Mouse (Mus musculus) forebrain, embryonic 11.5 days (tissue): ENCODE data around the gene Zfp78. TPM values are rescaled to one million over a fixed set of nuclear protein-coding genes. Genes with fewer than 3 reads are reported as not detected.

ENCODE experiments used
- ATAC-seq: fragments of 200-750 bp; cut with Nextera tagmentation; replicated peaks from 2 replicates; pipeline ENCODE4 v1.8.0; 2017; ENCODE audit warnings: moderate TSS enrichment; ENCODE audit not compliant: low FRiP score
- DNase-seq: peaks from one replicate; pipeline ENCODE4 v3.0.0-alpha.2; 2017; ENCODE audit warnings: low spot score
- H3K27ac ChIP-seq: fragments of 300-500 bp; sonication (generic); 2 replicates; pipeline ENCODE4 v1.5.1; 2014; ENCODE audit warnings: low read depth, low read length
- H3K27me3 ChIP-seq: fragments of 300-500 bp; sonication (generic); 2 replicates; pipeline ENCODE4 v1.6.1; 2014; ENCODE audit warnings: mild to moderate bottlenecking, low read length, mixed read lengths; ENCODE audit not compliant: control insufficient read depth, insufficient read depth
- H3K36me3 ChIP-seq: fragments of 300-500 bp; sonication (generic); 2 replicates; pipeline ENCODE4 v1.6.1; 2014; ENCODE audit warnings: mild to moderate bottlenecking, low read length, moderate library complexity, mixed read lengths; ENCODE audit not compliant: control insufficient read depth, insufficient read depth
- H3K4me1 ChIP-seq: fragments of 300-500 bp; sonication (generic); replicated peaks from 2 replicates; pipeline ENCODE4 v1.6.1; 2014; ENCODE audit warnings: low read length, mixed read lengths; ENCODE audit not compliant: control insufficient read depth, insufficient read depth
- H3K4me2 ChIP-seq: fragments of 300-500 bp; sonication (generic); 2 replicates; pipeline ENCODE4 v1.6.1; 2014; ENCODE audit warnings: low read depth, mild to moderate bottlenecking, low read length, moderate library complexity, mixed read lengths; ENCODE audit not compliant: severe bottlenecking
- H3K4me3 ChIP-seq: fragments of 300-500 bp; sonication (generic); 2 replicates; pipeline ENCODE4 v1.5.1; 2014; ENCODE audit warnings: low read depth, low read length
- H3K9ac ChIP-seq: fragments of 300-500 bp; sonication (generic); 2 replicates; pipeline ENCODE4 v1.6.1; 2014; ENCODE audit warnings: low read length
- H3K9me3 ChIP-seq: fragments of 300-500 bp; sonication (generic); 2 replicates; pipeline ENCODE4 v1.6.1; 2016; ENCODE audit warnings: low read length, mixed read lengths; ENCODE audit not compliant: control insufficient read depth
- WGBS: fragments of 180-500 bp; shearing (Covaris S2); extraction: QIAGEN DNeasy Blood & Tissue Kit; methylation state at CpG from one replicate; pipeline ENCODE4 v1.1.7; 2014; 5-methylcytosine and 5-hydroxymethylcytosine counted together
- polyA plus RNA-seq: library from polyadenylated mRNA; unstranded; fragments of >200 nt; fragmentation: Nextera tagmentation; extraction: Ambion mirVana; gene quantifications from 2 replicates; pipeline ENCODE4 v1.2.1, GENCODE M21; 2014

Gene Zfp78
- polyA plus RNA-seq = 1.9 and 3.1 TPM in 2 replicates

DNA sequence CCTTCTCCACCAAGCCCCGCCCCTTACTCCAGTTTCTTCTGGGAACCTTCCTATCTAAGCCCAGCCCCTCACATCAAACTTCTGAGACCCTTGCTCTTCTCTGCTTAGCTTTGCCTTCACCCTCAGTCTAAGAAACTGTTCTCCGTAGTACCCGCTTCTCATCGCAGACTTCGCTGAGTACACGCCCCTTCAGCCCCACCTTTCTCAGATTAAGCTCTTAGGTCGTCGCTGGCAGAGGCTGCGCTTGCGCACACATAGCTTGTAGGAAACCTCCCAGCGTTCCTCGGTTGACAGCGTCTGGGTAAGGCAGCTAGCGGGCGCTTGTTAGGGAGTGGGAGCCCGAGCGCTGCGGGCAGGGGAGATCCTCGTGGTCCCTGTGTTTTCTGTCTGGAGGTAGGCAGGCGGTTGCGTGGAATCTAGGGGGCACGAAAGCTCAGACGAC is at the start of gene Zfp78:
Gene Zfp78, plus strand, starts transcription at position 234 of the 442 bp plus-strand sequence.
- ATAC-seq (peak; percentile 83), DNase-seq (peak; percentile 92)
- no peaks in the 10 kb centered on the region for H3K27me3 ChIP-seq
- peak within 1 kb of the TSS; percentile 87 for H3K27ac ChIP-seq
- H3K9ac ChIP-seq = peak within 1 kb of the TSS; percentile 58
- H3K4me1 ChIP-seq = 0 out of 2 replicates have a peak, but pooled peaks cover 5% of the 10 kb centered on the region
- peak within 1 kb of the TSS; percentile 61 for H3K4me2 ChIP-seq
- peak within 1 kb of the TSS; percentile 32 for H3K4me3 ChIP-seq
- no peaks in the 10 kb centered on the region for H3K36me3 ChIP-seq
- no peaks in the 10 kb centered on the region for H3K9me3 ChIP-seq
- WGBS = under 1% methylated on average over 23 of the region's 23 CpGs

DNA sequence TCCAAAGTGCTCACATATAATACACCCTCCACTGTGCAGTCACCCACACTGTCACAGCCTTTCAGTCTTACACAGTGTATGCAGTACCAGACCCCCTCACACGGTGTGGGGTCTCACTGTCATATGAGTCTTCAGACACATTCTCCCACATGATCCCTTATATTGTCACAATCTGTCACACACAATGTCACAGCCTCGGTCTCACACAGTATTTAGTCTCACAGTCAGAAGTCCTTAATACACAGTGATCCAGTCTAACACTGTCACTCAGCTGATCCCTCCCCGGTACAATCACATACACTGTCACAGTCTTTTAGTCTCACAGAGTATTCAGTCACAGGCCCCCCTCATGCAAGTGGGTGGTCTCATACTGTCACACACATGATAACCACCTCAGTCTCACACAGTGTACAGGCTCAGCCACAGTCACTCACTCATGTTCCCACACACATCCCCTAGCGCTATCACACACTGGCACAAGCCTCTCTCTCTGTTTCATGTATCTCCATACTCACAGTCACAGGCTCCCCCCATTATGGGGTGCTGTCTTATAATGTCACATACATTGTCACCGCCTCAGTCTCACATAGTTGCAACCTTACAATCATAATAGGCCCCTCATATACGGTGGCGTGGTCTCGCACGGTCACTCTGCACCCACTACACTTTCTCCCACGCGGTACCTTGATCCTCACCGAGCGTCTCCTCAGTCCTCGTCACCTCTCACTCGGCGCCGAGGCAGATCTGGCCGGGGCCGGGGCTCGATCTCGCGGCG is 32.4 kb upstream of the Zfp78 start:
- DNase-seq = no peak
- peak overlapping the region; percentile 65 for H3K27ac ChIP-seq
- no peaks in the 10 kb centered on the region for H3K36me3 ChIP-seq
- peak; percentile 78 for ATAC-seq
- peak overlapping the region; percentile 57 for H3K9ac ChIP-seq
- H3K9me3 ChIP-seq = no peaks in the 10 kb centered on the region
- peak overlapping the region; percentile 65 for H3K4me2 ChIP-seq
- H3K4me3 ChIP-seq = peak overlapping the region; percentile 37
- WGBS = 19% methylated on average over 23 of the region's 23 CpGs
- H3K4me1 ChIP-seq = peaks cover 2% of the 10 kb centered on the region; the same call in 1 of the 2 replicates
- no peaks in the 10 kb centered on the region for H3K27me3 ChIP-seq

DNA sequence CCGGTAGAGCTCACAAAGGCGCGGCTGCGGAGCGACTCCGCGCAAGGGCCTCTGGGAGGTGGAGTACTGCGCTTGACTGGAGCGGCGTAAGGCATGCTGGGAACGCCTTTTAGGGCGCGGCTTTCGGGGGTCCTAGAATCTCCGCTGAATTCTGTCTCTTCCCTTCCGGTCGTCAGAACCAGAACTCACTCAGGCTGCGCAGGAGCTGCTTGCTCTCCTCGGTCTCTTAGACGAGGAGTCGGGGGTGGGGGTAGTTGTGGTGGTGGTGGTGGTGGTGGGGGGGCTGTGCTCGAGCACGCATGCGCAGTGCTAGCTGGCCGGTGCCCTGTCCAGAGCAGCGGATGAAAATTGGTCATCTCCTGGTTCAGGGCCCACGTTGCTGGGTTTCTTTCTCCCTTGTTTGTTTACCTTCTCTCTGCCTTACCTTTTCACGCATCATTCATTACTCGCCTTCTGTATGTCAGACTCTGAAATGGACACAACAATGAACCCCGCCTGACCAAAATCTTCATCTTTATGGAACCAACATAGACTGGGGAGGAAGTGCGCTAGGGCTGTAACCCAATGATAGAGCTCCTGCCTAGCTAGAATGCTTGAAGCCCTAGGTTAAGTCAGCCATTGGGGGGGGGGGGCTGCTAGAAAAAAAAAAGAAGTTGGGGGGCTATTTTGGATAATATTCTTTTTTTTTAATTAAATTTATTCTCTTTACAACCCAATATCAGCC is 31.7 kb upstream of the Zfp78 start, which contains the start of gene Zfp583:
Gene Zfp583, minus strand, starts transcription at position 53 of the 724 bp plus-strand sequence.
- ATAC-seq (peak; percentile 93), DNase-seq (peak; percentile 88)
- H3K4me2 ChIP-seq = peak within 1 kb of the TSS; percentile 65
- no peaks in the 10 kb centered on the region for H3K27me3 ChIP-seq
- peak within 1 kb of the TSS; percentile 37 for H3K4me3 ChIP-seq
- no peaks in the 10 kb centered on the region for H3K36me3 ChIP-seq
- H3K4me1 ChIP-seq = peaks cover 2% of the 10 kb centered on the region; the same call in 1 of the 2 replicates
- H3K9me3 ChIP-seq = no peaks in the 10 kb centered on the region
- WGBS = 5% methylated on average over 30 of the region's 31 CpGs
- H3K9ac ChIP-seq = peak within 1 kb of the TSS; percentile 57
- H3K27ac ChIP-seq = peak within 1 kb of the TSS; percentile 65

DNA sequence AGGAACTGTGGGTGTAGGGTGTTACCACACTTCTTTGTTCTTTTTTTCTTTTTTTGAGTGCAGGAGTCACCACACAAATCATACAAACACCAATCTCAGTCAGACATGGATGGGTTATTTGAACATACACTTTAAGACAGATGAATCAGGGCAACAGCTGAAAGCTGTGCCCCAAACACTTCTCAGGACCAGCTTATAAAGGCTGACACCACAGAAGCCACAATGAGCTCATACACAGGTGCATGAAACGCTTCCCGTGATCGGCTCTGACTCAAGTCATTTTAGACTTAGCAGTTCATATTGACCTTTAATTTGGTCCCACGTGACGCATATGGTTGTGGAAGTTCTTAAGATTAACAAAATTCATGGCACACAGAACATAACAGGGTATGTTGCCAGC is 23.2 kb upstream of the Zfp78 start:
- Histone ChIP-seq H3K4me1 (no peaks in the 10 kb centered on the region), H3K9me3 (no peaks in the 10 kb centered on the region; the same call in 1 of the 2 replicates), H3K36me3 (no peaks in the 10 kb centered on the region), H3K9ac (no peak overlapping the region), H3K4me2 (no peak overlapping the region), H3K27me3 (no peaks in the 10 kb centered on the region), H3K4me3 (no peak overlapping the region), H3K27ac (no peak overlapping the region)
- ATAC-seq = no peak
- no peak for DNase-seq
- WGBS = 87% methylated on average over 5 of the region's 5 CpGs

GRCm38 (mm10) chr7:6343501-6344071 is 19.5 kb upstream of the Zfp78 start, which contains the start of gene Gm3854:
TSS of gene Gm3854 (plus strand) at chr7:6343759.
- no peaks in the 10 kb centered on the region for H3K27me3 ChIP-seq
- peak within 1 kb of the TSS; percentile 58 for H3K4me3 ChIP-seq
- peak within 1 kb of the TSS; percentile 72 for H3K9ac ChIP-seq
- 0 out of 2 replicates have a peak within 1 kb of the TSS, but pooled peaks have one; percentile 34 for H3K27ac ChIP-seq
- H3K36me3 ChIP-seq = no peaks in the 10 kb centered on the region
- WGBS = under 1% methylated on average over 26 of the region's 26 CpGs
- DNase-seq (peak; percentile 85), ATAC-seq (peak; percentile 94)
- peak within 1 kb of the TSS; percentile 46 for H3K4me2 ChIP-seq
- no peaks in the 10 kb centered on the region; the same call in 1 of the 2 replicates for H3K9me3 ChIP-seq
- H3K4me1 ChIP-seq = no peaks in the 10 kb centered on the region

- Histone ChIP-seq H3K36me3 (no peaks in the 10 kb centered on the region), H3K4me1 (no peaks in the 10 kb centered on the region), H3K27me3 (no peaks in the 10 kb centered on the region), H3K4me3 (peak overlapping the region; percentile 58), H3K27ac (no peak overlapping the region), H3K9me3 (no peaks in the 10 kb centered on the region; the same call in 1 of the 2 replicates), H3K9ac (no peak overlapping the region; the same call in 1 of the 2 replicates), H3K4me2 (peak overlapping the region; percentile 46)
- 38% methylated on average over 10 of the region's 10 CpGs for WGBS
- DNase-seq (no peak), ATAC-seq (peak; percentile 39)
These were observed 19.0 kb upstream of the Zfp78 start for GRCm38 (mm10) chr7:6344124-6344523.

DNA sequence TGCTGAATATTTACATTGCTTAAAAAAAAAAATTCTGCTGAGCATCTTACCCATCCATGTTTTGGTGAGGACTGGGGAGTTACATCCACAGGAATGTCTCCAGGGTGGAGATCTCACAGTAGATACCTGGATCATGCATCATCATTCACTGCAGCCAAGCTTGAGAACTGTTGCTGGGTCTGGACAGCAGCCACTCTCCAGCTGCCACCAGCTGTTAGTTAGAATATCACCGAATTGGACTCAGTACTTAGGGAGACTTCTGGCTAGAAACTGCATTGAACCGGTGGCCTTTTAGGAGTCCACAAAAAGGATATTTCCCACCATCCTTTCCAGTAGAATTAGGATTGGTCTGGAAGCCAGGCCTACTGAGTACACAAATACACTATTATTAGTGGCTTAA is 5.0 kb upstream of the Zfp78 start:
- no peaks in the 10 kb centered on the region for H3K27me3 ChIP-seq
- H3K36me3 ChIP-seq = no peaks in the 10 kb centered on the region
- DNase-seq (no peak), ATAC-seq (no peak)
- no peak overlapping the region for H3K9ac ChIP-seq
- H3K4me1 ChIP-seq = no peaks in the 10 kb centered on the region
- no peak overlapping the region for H3K4me3 ChIP-seq
- H3K9me3 ChIP-seq = no peaks in the 10 kb centered on the region
- no peak overlapping the region for H3K27ac ChIP-seq
- H3K4me2 ChIP-seq = no peak overlapping the region
- 75% methylated on average over 2 of the region's 2 CpGs for WGBS

DNA sequence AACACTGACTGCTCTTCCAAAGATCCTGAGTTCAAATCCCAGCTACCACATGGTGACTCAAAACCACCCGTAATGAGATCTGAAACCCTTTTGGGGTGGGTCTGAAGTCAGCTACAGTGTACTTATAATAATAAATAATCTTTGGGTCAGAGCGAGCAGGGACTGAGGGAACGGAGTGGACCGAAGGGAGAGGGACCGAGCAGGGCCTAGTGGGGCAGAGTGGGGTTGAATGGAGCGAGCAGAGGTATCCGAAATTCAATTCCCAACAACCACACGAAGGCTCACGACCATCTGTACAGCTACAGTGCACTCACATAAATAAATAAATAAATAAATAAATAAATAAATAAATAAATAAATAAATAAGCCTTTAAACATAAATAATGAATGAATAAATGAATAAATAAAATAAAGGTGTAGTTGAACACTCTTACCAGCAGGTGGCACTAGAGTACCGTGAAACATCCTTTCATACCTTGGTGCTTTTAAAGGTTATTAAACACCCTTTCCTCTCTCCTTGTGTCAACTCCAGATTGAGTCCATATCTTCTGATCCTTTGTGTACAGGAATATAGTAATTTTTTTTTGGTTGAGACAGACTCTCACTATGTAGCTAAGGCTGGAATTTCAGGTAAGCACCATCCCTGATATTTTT is 4.0 kb upstream of the Zfp78 start:
- Histone ChIP-seq H3K4me2 (no peak overlapping the region), H3K27me3 (no peaks in the 10 kb centered on the region), H3K9ac (no peak overlapping the region), H3K4me3 (no peak overlapping the region), H3K36me3 (no peaks in the 10 kb centered on the region), H3K27ac (no peak overlapping the region), H3K9me3 (no peaks in the 10 kb centered on the region), H3K4me1 (0 out of 2 replicates have a peak, but pooled peaks cover 5% of the 10 kb centered on the region)
- 50% methylated on average over 10 of the region's 10 CpGs for WGBS
- ATAC-seq (no peak), DNase-seq (no peak)
